Mouse (Mus musculus) kidney, adult 9 months (tissue): ENCODE measurements around the gene Acvr1b.

Experiments used
- DNase-seq: peaks from one replicate; pipeline ENCODE4 v3.0.0; 2022

Acvr1b gene

GRCm38 (mm10) chr15:101173421-101174211 lies at the start of gene Acvr1b:
Gene Acvr1b, plus strand, starts transcription at chr15:101174067.
- DNase-seq = peak; percentile 92

- DNase-seq = no peak
These were observed 48.3 kb upstream of the Acvr1b start for GRCm38 (mm10) chr15:101125561-101125960.

GRCm38 (mm10) chr15:101126876-101127544 lies 46.9 kb upstream of the Acvr1b start:
- peak; percentile 32 for DNase-seq

GRCm38 (mm10) chr15:101128181-101129089 lies 45.4 kb upstream of the Acvr1b start, which contains the start of gene Acvrl1:
Gene Acvrl1, plus strand, starts transcription at chr15:101128522.
- DNase-seq = peak; percentile 51

GRCm38 (mm10) chr15:101129412-101129811 lies 44.5 kb upstream of the Acvr1b start:
- no peak for DNase-seq

- no peak for DNase-seq
These were observed 42.4 kb upstream of the Acvr1b start for GRCm38 (mm10) chr15:101131498-101131897.

- DNase-seq = no peak
These were observed 41.8 kb upstream of the Acvr1b start for GRCm38 (mm10) chr15:101132041-101132440.

GRCm38 (mm10) chr15:101132761-101133160 lies 41.1 kb upstream of the Acvr1b start:
- no peak for DNase-seq

GRCm38 (mm10) chr15:101133993-101134704 lies 39.7 kb upstream of the Acvr1b start:
- DNase-seq = no peak

GRCm38 (mm10) chr15:101135405-101135804 lies 38.5 kb upstream of the Acvr1b start:
- DNase-seq = no peak

GRCm38 (mm10) chr15:101137455-101137854 lies 36.4 kb upstream of the Acvr1b start:
- DNase-seq = no peak

- no peak for DNase-seq
These were observed 35.2 kb upstream of the Acvr1b start for GRCm38 (mm10) chr15:101138675-101139074.

GRCm38 (mm10) chr15:101139885-101140284 lies 34.0 kb upstream of the Acvr1b start:
- DNase-seq = peak; percentile 56

GRCm38 (mm10) chr15:101140587-101140986 lies 33.3 kb upstream of the Acvr1b start:
- DNase-seq = no peak

- DNase-seq = peak; percentile 66
These were observed 32.8 kb upstream of the Acvr1b start for GRCm38 (mm10) chr15:101141061-101141541.

- no peak for DNase-seq
These were observed 31.2 kb upstream of the Acvr1b start for GRCm38 (mm10) chr15:101142672-101143071.

- DNase-seq = peak; percentile 67
These were observed 30.4 kb upstream of the Acvr1b start for GRCm38 (mm10) chr15:101143494-101143893.

- peak; percentile 53 for DNase-seq
These were observed 29.7 kb upstream of the Acvr1b start for GRCm38 (mm10) chr15:101144176-101144575.

- peak; percentile 89 for DNase-seq
These were observed 29.1 kb upstream of the Acvr1b start for GRCm38 (mm10) chr15:101144779-101145178.

GRCm38 (mm10) chr15:101145424-101146099 lies 28.3 kb upstream of the Acvr1b start:
- peak; percentile 99 for DNase-seq
